Mouse (Mus musculus) frontal cortex, adult (tissue): ENCODE data around the gene Klhl33.

Experiments
- ATAC-seq: cut with Nextera tagmentation; 2 replicates; pipeline ENCODE4 v1.9.2; 2017; ENCODE audit warnings: mild to moderate bottlenecking, moderate library complexity, mixed read lengths; ENCODE audit not compliant: low TSS enrichment

Gene Klhl33

GRCm38 (mm10) chr14:50855788-50856187 is 41.5 kb downstream of the Klhl33 start:
- ATAC-seq = no peak
